29 mouse cellular contexts compared by ENCODE assay signal in the genomic region with DNA sequence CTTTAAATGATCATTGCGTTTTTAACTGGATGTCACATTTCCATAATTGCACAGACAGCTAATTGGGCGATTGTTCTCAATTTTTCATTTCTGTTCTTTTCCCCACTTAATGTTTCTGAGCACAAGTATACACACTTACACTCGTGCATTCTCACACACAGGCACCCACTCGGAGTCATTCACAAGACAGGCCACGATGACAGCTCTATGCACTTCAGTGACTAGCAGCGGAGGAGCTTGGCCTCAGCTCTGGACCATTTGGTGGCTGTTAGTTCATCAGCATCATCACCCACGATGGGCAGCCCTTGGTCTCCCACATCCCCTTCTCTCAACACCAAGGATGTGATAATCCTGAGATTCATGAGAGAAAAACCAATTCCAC. TPM values are rescaled to one million over a fixed set of nuclear protein-coding genes. Genes with fewer than 3 reads are reported as not detected.
DNase-seq lines count a peak whose midpoint lies in the region; ATAC-seq and TF ChIP-seq lines count a peak whose summit lies in the region.
"Had no signal": no experiment of that assay in that cellular context is flagged by ENCODE, and none has a peak within 500 bp of the region (broad histone marks: within the 10 kb centered on the region; RNA-seq: fewer than 3 reads in every experiment).

No protein-coding gene starts in this region.

- H3K4me1 ChIP-seq in hindbrain, embryonic 12.5 days, result peaks cover 11% of the 10 kb centered on the region
- H3K4me1 ChIP-seq in hindbrain, embryonic 10.5 days (replicated peaks), result peaks cover 13% of the 10 kb centered on the region
- peaks cover 24% of the 10 kb centered on the region for H3K4me1 ChIP-seq in midbrain, embryonic 15.5 days
- peaks cover 17% of the 10 kb centered on the region for H3K4me1 ChIP-seq in midbrain, embryonic 10.5 days
- H3K4me1 ChIP-seq in forebrain, embryonic 14.5 days (ENCODE audit: control insufficient read depth, insufficient read depth, low read length), result peaks cover 31% of the 10 kb centered on the region
- H3K4me1 ChIP-seq in hindbrain, postnatal 0 days (ENCODE audit: insufficient read depth, low read length), result no peaks in the 10 kb centered on the region
- H3K4me1 ChIP-seq: heart, embryonic 13.5 days had no signal

- DNase-seq in hindbrain, embryonic 10.5 days (ENCODE audit: low spot score), result no peak
- no peak for DNase-seq in midbrain, embryonic 10.5 days (ENCODE audit: low spot score)
- DNase-seq in forebrain, embryonic 14.5 days (ENCODE audit: low spot score), result no peak
- no peak for DNase-seq in hindbrain, postnatal 0 days (ENCODE audit: low spot score)
- DNase-seq in frontal cortex, postnatal 36 days (ENCODE audit: low spot score in 2 of 2), result no peak
- DNase-seq in cerebellum, adult 9-10 months, result no peak
- DNase-seq: adrenal gland, adult 2 months; adrenal gland, postnatal 36 days; cerebellum, adult 18-20 months; cerebellum, postnatal 14 days; heart, postnatal 10 days; kidney, adult 8-10 months; lung, adult 2 months had no signal

- no peak overlapping the region for H3K27ac ChIP-seq in hindbrain, embryonic 12.5 days
- no peak overlapping the region for H3K27ac ChIP-seq in hindbrain, embryonic 10.5 days
- H3K27ac ChIP-seq in midbrain, embryonic 15.5 days, result peak overlapping the region; percentile 60
- H3K27ac ChIP-seq in midbrain, embryonic 10.5 days (replicated peaks), result no peak overlapping the region
- peak overlapping the region; percentile 64 for H3K27ac ChIP-seq in forebrain, embryonic 14.5 days (ENCODE audit: low read depth, low read length)
- 0 out of 2 replicates have a peak overlapping the region, but pooled peaks have one; percentile 32 for H3K27ac ChIP-seq in hindbrain, postnatal 0 days
- H3K27ac ChIP-seq: heart, embryonic 13.5 days; kidney, postnatal 0 days; limb, embryonic 10.5 days; limb, embryonic 15.5 days; liver, embryonic 14.5 days; macrophage; neural tube, embryonic 12.5 days had no signal

- no peaks in the 10 kb centered on the region for H3K36me3 ChIP-seq in hindbrain, embryonic 12.5 days
- no peaks in the 10 kb centered on the region for H3K36me3 ChIP-seq in hindbrain, embryonic 10.5 days
- H3K36me3 ChIP-seq in midbrain, embryonic 15.5 days (replicated peaks), result no peaks in the 10 kb centered on the region
- H3K36me3 ChIP-seq in midbrain, embryonic 10.5 days, result no peaks in the 10 kb centered on the region
- H3K36me3 ChIP-seq in forebrain, embryonic 14.5 days (ENCODE audit: control insufficient read depth, insufficient read depth, low read length), result no peaks in the 10 kb centered on the region
- H3K36me3 ChIP-seq in hindbrain, postnatal 0 days (ENCODE audit: insufficient read depth, low read length), result no peaks in the 10 kb centered on the region
- H3K36me3 ChIP-seq: heart, embryonic 13.5 days; limb, embryonic 10.5 days; limb, embryonic 15.5 days; neural tube, embryonic 12.5 days had no signal

- TF ChIP-seq CTCF in hindbrain, postnatal 0 days (IDR thresholded peaks at IDR 0.05; ENCODE audit: low read depth), result no peak

- H3K4me3 ChIP-seq in hindbrain, embryonic 12.5 days, result no peak overlapping the region
- no peak overlapping the region for H3K4me3 ChIP-seq in hindbrain, embryonic 10.5 days
- no peak overlapping the region for H3K4me3 ChIP-seq in midbrain, embryonic 15.5 days
- no peak overlapping the region for H3K4me3 ChIP-seq in midbrain, embryonic 10.5 days
- H3K4me3 ChIP-seq in forebrain, embryonic 14.5 days (ENCODE audit: low read depth, low read length), result no peak overlapping the region
- no peak overlapping the region for H3K4me3 ChIP-seq in hindbrain, postnatal 0 days (ENCODE audit: low read length)
- H3K4me3 ChIP-seq: heart, embryonic 13.5 days; limb, embryonic 10.5 days; limb, embryonic 15.5 days; neural tube, embryonic 12.5 days had no signal

- WGBS in hindbrain, embryonic 12.5 days, result 52% methylated on average over 7 of the region's 7 CpGs
- WGBS in hindbrain, embryonic 10.5 days, result 57% methylated on average over 7 of the region's 7 CpGs
- WGBS in midbrain, embryonic 15.5 days, result 29% methylated on average over 7 of the region's 7 CpGs
- WGBS in midbrain, embryonic 10.5 days, result 56% methylated on average over 7 of the region's 7 CpGs
- WGBS in forebrain, embryonic 14.5 days, result 4% methylated on average over 7 of the region's 7 CpGs
- 33% methylated on average over 7 of the region's 7 CpGs for WGBS in hindbrain, postnatal 0 days

- no peak overlapping the region for H3K9ac ChIP-seq in hindbrain, embryonic 12.5 days
- no peak overlapping the region for H3K9ac ChIP-seq in midbrain, embryonic 15.5 days
- no peak overlapping the region for H3K9ac ChIP-seq in forebrain, embryonic 14.5 days (ENCODE audit: low read length)
- no peak overlapping the region for H3K9ac ChIP-seq in hindbrain, postnatal 0 days (replicated peaks; ENCODE audit: low read length)
- H3K9ac ChIP-seq: heart, embryonic 13.5 days; limb, embryonic 15.5 days; liver, embryonic 14.5 days; neural tube, embryonic 12.5 days had no signal

- peak; percentile 55 for ATAC-seq in hindbrain, embryonic 12.5 days (ENCODE audit: low FRiP score)
- 0 out of 2 replicates have a peak, but pooled peaks have one; percentile 50 for ATAC-seq in midbrain, embryonic 15.5 days (replicated peaks)
- ATAC-seq in forebrain, embryonic 14.5 days, result peak; percentile 81
- ATAC-seq in hindbrain, postnatal 0 days, result no peak
- ATAC-seq: activated CD4-positive, CD25-positive, alpha-beta regulatory T cell, adult 4 months had no signal

- no peaks in the 10 kb centered on the region for H3K27me3 ChIP-seq in hindbrain, embryonic 12.5 days
- H3K27me3 ChIP-seq in hindbrain, embryonic 10.5 days (ENCODE audit: insufficient read depth, poor library complexity, severe bottlenecking), result 0 out of 2 replicates have a peak, but pooled peaks cover 4% of the 10 kb centered on the region
- no peaks in the 10 kb centered on the region for H3K27me3 ChIP-seq in midbrain, embryonic 15.5 days (replicated peaks)
- peaks cover 16% of the 10 kb centered on the region; the same call in 1 of the 2 replicates for H3K27me3 ChIP-seq in midbrain, embryonic 10.5 days (ENCODE audit: low read depth, poor library complexity, severe bottlenecking)
- H3K27me3 ChIP-seq in forebrain, embryonic 14.5 days (replicated peaks; ENCODE audit: control insufficient read depth, insufficient read depth, low read length), result no peaks in the 10 kb centered on the region
- H3K27me3 ChIP-seq in hindbrain, postnatal 0 days (ENCODE audit: insufficient read depth, low read length), result no peaks in the 10 kb centered on the region
- H3K27me3 ChIP-seq: heart, embryonic 13.5 days; limb, embryonic 15.5 days; neural tube, embryonic 12.5 days had no signal

- no peaks in the 10 kb centered on the region for H3K9me3 ChIP-seq in hindbrain, embryonic 12.5 days (replicated peaks)
- H3K9me3 ChIP-seq in hindbrain, embryonic 10.5 days, result no peaks in the 10 kb centered on the region
- no peaks in the 10 kb centered on the region for H3K9me3 ChIP-seq in midbrain, embryonic 15.5 days
- no peaks in the 10 kb centered on the region for H3K9me3 ChIP-seq in midbrain, embryonic 10.5 days (replicated peaks)
- no peaks in the 10 kb centered on the region for H3K9me3 ChIP-seq in forebrain, embryonic 14.5 days (replicated peaks; ENCODE audit: control insufficient read depth, low read length)
- H3K9me3 ChIP-seq in hindbrain, postnatal 0 days (ENCODE audit: low read length), result no peaks in the 10 kb centered on the region
- H3K9me3 ChIP-seq: heart, embryonic 13.5 days; limb, embryonic 10.5 days; limb, embryonic 15.5 days; neural tube, embryonic 12.5 days had no signal

- H3K4me2 ChIP-seq in hindbrain, embryonic 12.5 days (replicated peaks), result no peak overlapping the region
- no peak overlapping the region for H3K4me2 ChIP-seq in midbrain, embryonic 15.5 days
- no peak overlapping the region for H3K4me2 ChIP-seq in forebrain, embryonic 14.5 days (ENCODE audit: low read length)
- H3K4me2 ChIP-seq in hindbrain, postnatal 0 days (ENCODE audit: low read depth, low read length), result no peak overlapping the region
- H3K4me2 ChIP-seq: heart, embryonic 13.5 days; limb, embryonic 15.5 days; neural tube, embryonic 12.5 days had no signal

RNA-seq across cellular contexts. Expression of gene Copb2, which starts 38.0 kb away (rescaled TPM):
- 175 and 187 TPM in 2 replicates for polyA plus RNA-seq in hindbrain, embryonic 12.5 days (2016; fragmentation: Nextera tagmentation; extraction: Ambion mirVana)
- 149 and 155 TPM in 2 replicates for polyA plus RNA-seq in hindbrain, embryonic 10.5 days (2016; fragmentation: Nextera tagmentation; extraction: Ambion mirVana)
- polyA plus RNA-seq in midbrain, embryonic 15.5 days (2015; fragmentation: Nextera tagmentation; extraction: Ambion mirVana), result 123 and 125 TPM in 2 replicates
- polyA plus RNA-seq in midbrain, embryonic 10.5 days (2016; fragmentation: Nextera tagmentation; extraction: Ambion mirVana), result 158 and 164 TPM in 2 replicates
- polyA plus RNA-seq in forebrain, embryonic 14.5 days (2014; fragmentation: Nextera tagmentation; extraction: Ambion mirVana), result 150 and 151 TPM in 2 replicates
- total RNA-seq in hindbrain, postnatal 0 days (2014; rRNA removed), result 66.8 and 67.0 TPM in 2 replicates
- 101 and 103 TPM in 2 replicates for polyA plus RNA-seq in hindbrain, postnatal 0 days (2015; fragmentation: Nextera tagmentation; extraction: Ambion mirVana)

RNA-seq across cellular contexts. Expression of gene Rbp2, which starts 39.6 kb away (rescaled TPM):
- polyA plus RNA-seq in hindbrain, embryonic 12.5 days (2016; fragmentation: Nextera tagmentation; extraction: Ambion mirVana), result 0.67 and 1.1 TPM in 2 replicates
- 0.77 and 1.0 TPM in 2 replicates for polyA plus RNA-seq in hindbrain, embryonic 10.5 days (2016; fragmentation: Nextera tagmentation; extraction: Ambion mirVana)
- 0.89 TPM in 1 of 2 replicates, not detected in the other for polyA plus RNA-seq in midbrain, embryonic 15.5 days (2015; fragmentation: Nextera tagmentation; extraction: Ambion mirVana)
- polyA plus RNA-seq in midbrain, embryonic 10.5 days (2016; fragmentation: Nextera tagmentation; extraction: Ambion mirVana), result 0.50 and 1.1 TPM in 2 replicates
- polyA plus RNA-seq in forebrain, embryonic 14.5 days (2014; fragmentation: Nextera tagmentation; extraction: Ambion mirVana), result 0.37 and 0.47 TPM in 2 replicates
- 1.4 TPM in 1 of 2 replicates, not detected in the other for total RNA-seq in hindbrain, postnatal 0 days (2014; rRNA removed)
- polyA plus RNA-seq in hindbrain, postnatal 0 days (2015; fragmentation: Nextera tagmentation; extraction: Ambion mirVana), result 1.1 and 1.9 TPM in 2 replicates
- total RNA-seq: adrenal gland, adult 2 months; adrenal gland, postnatal 36 days; ES-E14; gastrocnemius, adult 8-10 months; heart, adult 8-10 months; left cerebral cortex, postnatal 10 days; megakaryocyte-erythroid progenitor cell, adult 5-6 weeks had no signal
- polyA plus RNA-seq: activated CD4-positive, CD25-positive, alpha-beta regulatory T cell, adult 4 months; adrenal gland, adult 2 months; heart, embryonic 13.5 days; macrophage; testis, adult 2 months had no signal

Comparison
In these comparisons a context has a peak if more than half of its experiments do, and no peak if none do; other contexts are left out.
1. H3K27ac ChIP-seq: peak in midbrain, embryonic 15.5 days (single experiment), forebrain, embryonic 14.5 days (single experiment) and hindbrain, postnatal 0 days (single experiment); none in hindbrain, embryonic 12.5 days (single experiment), hindbrain, embryonic 10.5 days (single experiment) and midbrain, embryonic 10.5 days (single experiment).